Mouse (Mus musculus) heart, embryonic 12.5 days (tissue): ENCODE results near the gene Hdac6. TPM values are rescaled to one million over a fixed set of nuclear protein-coding genes. Genes with fewer than 3 reads are reported as not detected.

Experiments used
- ATAC-seq: fragments of 200-750 bp; cut with Nextera tagmentation; 2 replicates; pipeline ENCODE4 v1.8.0; 2017; ENCODE audit warnings: moderate TSS enrichment, moderate library complexity; ENCODE audit not compliant: insufficient number of reproducible peaks, low FRiP score
- H3K27ac ChIP-seq: fragments of 300-500 bp; sonication (generic); 2 replicates; pipeline ENCODE4 v1.5.1; 2016; ENCODE audit warnings: mild to moderate bottlenecking, moderate library complexity; ENCODE audit not compliant: poor library complexity, severe bottlenecking
- H3K27me3 ChIP-seq: fragments of 300-500 bp; sonication (generic); replicated peaks from 2 replicates; pipeline ENCODE4 v1.6.1; 2016; ENCODE audit warnings: mild to moderate bottlenecking, moderate library complexity
- H3K36me3 ChIP-seq: fragments of 300-500 bp; sonication (generic); 2 replicates; pipeline ENCODE4 v1.6.1; 2016; ENCODE audit warnings: mild to moderate bottlenecking, moderate library complexity
- H3K4me1 ChIP-seq: fragments of 300-500 bp; sonication (generic); replicated peaks from 2 replicates; pipeline ENCODE4 v1.6.1; 2016; ENCODE audit warnings: mild to moderate bottlenecking
- H3K4me2 ChIP-seq: fragments of 300-500 bp; sonication (generic); 2 replicates; pipeline ENCODE4 v1.6.1; 2016; ENCODE audit warnings: mild to moderate bottlenecking, moderate library complexity
- H3K4me3 ChIP-seq: fragments of 300-500 bp; sonication (generic); 2 replicates; pipeline ENCODE4 v1.5.1; 2016; ENCODE audit warnings: mild to moderate bottlenecking
- H3K9ac ChIP-seq: fragments of 300-500 bp; sonication (generic); 2 replicates; pipeline ENCODE4 v1.6.1; 2016; ENCODE audit warnings: mild to moderate bottlenecking, moderate library complexity
- H3K9me3 ChIP-seq: fragments of 300-500 bp; sonication (generic); replicated peaks from 2 replicates; pipeline ENCODE4 v1.6.1; 2016; ENCODE audit warnings: mild to moderate bottlenecking, moderate library complexity
- WGBS: fragments of 180-500 bp; shearing (Covaris S2); methylation state at CpG from one replicate; pipeline ENCODE4 v1.1.7; 2016; 5-methylcytosine and 5-hydroxymethylcytosine counted together
- polyA plus RNA-seq: library from polyadenylated mRNA; unstranded; fragments of >200 nt; fragmentation: Nextera tagmentation; extraction: Ambion mirVana; gene quantifications from 2 replicates; pipeline ENCODE4 v1.2.1, GENCODE M21; 2016

Gene Hdac6
- polyA plus RNA-seq, 1 experiment from 2014 or later, result 32.9 TPM

GRCm38 (mm10) chrX:7963829-7964626, 16.3 kb upstream of the Hdac6 start:
- Histone ChIP-seq H3K27ac (no peak overlapping the region), H3K4me3 (no peak overlapping the region), H3K36me3 (no peaks in the 10 kb centered on the region), H3K4me1 (no peaks in the 10 kb centered on the region), H3K9ac (no peak overlapping the region), H3K27me3 (no peaks in the 10 kb centered on the region), H3K9me3 (no peaks in the 10 kb centered on the region), H3K4me2 (no peak overlapping the region)
- 58% methylated on average over 7 of the region's 7 CpGs for WGBS
- ATAC-seq, result no peak

- no peak overlapping the region for H3K4me3 ChIP-seq
- WGBS, result 88% methylated on average over 9 of the region's 9 CpGs
- no peak overlapping the region for H3K9ac ChIP-seq
- H3K36me3 ChIP-seq, result no peaks in the 10 kb centered on the region
- H3K4me1 ChIP-seq, result no peaks in the 10 kb centered on the region
- H3K4me2 ChIP-seq, result no peak overlapping the region
- no peaks in the 10 kb centered on the region for H3K27me3 ChIP-seq
- H3K9me3 ChIP-seq, result no peaks in the 10 kb centered on the region
- no peak for ATAC-seq
- no peak overlapping the region for H3K27ac ChIP-seq
Observed at GRCm38 (mm10) chrX:7958868-7959267, 11.2 kb upstream of the Hdac6 start.

- Histone ChIP-seq H3K4me3 (no peak overlapping the region), H3K27me3 (no peaks in the 10 kb centered on the region), H3K9me3 (no peaks in the 10 kb centered on the region), H3K4me1 (peaks cover 5% of the 10 kb centered on the region; the same call in 1 of the 2 replicates), H3K36me3 (no peaks in the 10 kb centered on the region), H3K9ac (no peak overlapping the region), H3K27ac (no peak overlapping the region), H3K4me2 (no peak overlapping the region)
- WGBS, result 87% methylated on average over 7 of the region's 7 CpGs
- no peak for ATAC-seq
Observed at GRCm38 (mm10) chrX:7950091-7950490, 2.4 kb upstream of the Hdac6 start.

GRCm38 (mm10) chrX:7947900-7948492, 307 bp upstream of the Hdac6 start:
- H3K4me3 ChIP-seq, result peak overlapping the region; percentile 62
- ATAC-seq, result peak; percentile 98
- H3K4me1 ChIP-seq, result peaks cover 5% of the 10 kb centered on the region; the same call in 1 of the 2 replicates
- H3K27me3 ChIP-seq, result no peaks in the 10 kb centered on the region
- peak overlapping the region; percentile 44 for H3K27ac ChIP-seq
- no peaks in the 10 kb centered on the region for H3K9me3 ChIP-seq
- H3K9ac ChIP-seq, result peak overlapping the region; percentile 67
- no peaks in the 10 kb centered on the region; the same call in 1 of the 2 replicates for H3K36me3 ChIP-seq
- WGBS, result 9% methylated on average over 38 of the region's 38 CpGs
- H3K4me2 ChIP-seq, result peak overlapping the region; percentile 57

GRCm38 (mm10) chrX:7945618-7946017, 2.1 kb downstream of the Hdac6 start:
- Histone ChIP-seq H3K27me3 (no peaks in the 10 kb centered on the region), H3K4me2 (no peak overlapping the region), H3K9ac (no peak overlapping the region), H3K27ac (no peak overlapping the region), H3K4me1 (peaks cover 5% of the 10 kb centered on the region; the same call in 1 of the 2 replicates), H3K9me3 (no peaks in the 10 kb centered on the region), H3K36me3 (peaks cover 8% of the 10 kb centered on the region; the same call in 1 of the 2 replicates), H3K4me3 (no peak overlapping the region)
- ATAC-seq, result no peak
- 82% methylated on average over 8 of the region's 8 CpGs for WGBS

- no peaks in the 10 kb centered on the region for H3K4me1 ChIP-seq
- peaks cover 56% of the 10 kb centered on the region for H3K36me3 ChIP-seq
- no peak overlapping the region for H3K9ac ChIP-seq
- H3K9me3 ChIP-seq, result no peaks in the 10 kb centered on the region
- H3K4me2 ChIP-seq, result no peak overlapping the region
- 87% methylated on average over 6 of the region's 6 CpGs for WGBS
- H3K27ac ChIP-seq, result no peak overlapping the region
- no peak for ATAC-seq
- no peak overlapping the region for H3K4me3 ChIP-seq
- no peaks in the 10 kb centered on the region for H3K27me3 ChIP-seq
Observed at GRCm38 (mm10) chrX:7937667-7938066, 10.0 kb downstream of the Hdac6 start.

- no peak overlapping the region for H3K9ac ChIP-seq
- no peak overlapping the region for H3K4me3 ChIP-seq
- ATAC-seq, result no peak
- 48% methylated on average over 11 of the region's 11 CpGs for WGBS
- no peak overlapping the region for H3K27ac ChIP-seq
- peaks cover 59% of the 10 kb centered on the region for H3K36me3 ChIP-seq
- H3K9me3 ChIP-seq, result no peaks in the 10 kb centered on the region
- H3K4me2 ChIP-seq, result no peak overlapping the region
- no peaks in the 10 kb centered on the region for H3K27me3 ChIP-seq
- no peaks in the 10 kb centered on the region for H3K4me1 ChIP-seq
Observed at GRCm38 (mm10) chrX:7936874-7937273, 10.8 kb downstream of the Hdac6 start.

- Histone ChIP-seq H3K4me2 (peak within 1 kb of the TSS; percentile 34), H3K4me3 (no peak within 1 kb of the TSS), H3K36me3 (peaks cover 32% of the 10 kb centered on the region), H3K4me1 (no peaks in the 10 kb centered on the region), H3K9me3 (no peaks in the 10 kb centered on the region), H3K27me3 (peaks cover 52% of the 10 kb centered on the region), H3K27ac (no peak within 1 kb of the TSS), H3K9ac (no peak within 1 kb of the TSS)
- WGBS, result 17% methylated on average over 15 of the region's 19 CpGs
- ATAC-seq, result no peak
Observed at GRCm38 (mm10) chrX:7928270-7928790, 19.4 kb downstream of the Hdac6 start, which contains the start of gene Eras. Eras (minus strand) TSS chrX:7928607.

- H3K4me1 ChIP-seq, result peaks cover 4% of the 10 kb centered on the region; the same call in 1 of the 2 replicates
- WGBS, result 10% methylated on average over 10 of the region's 10 CpGs
- no peak for ATAC-seq
- peaks cover 65% of the 10 kb centered on the region for H3K27me3 ChIP-seq
- H3K27ac ChIP-seq, result no peak overlapping the region
- peaks cover 27% of the 10 kb centered on the region for H3K36me3 ChIP-seq
- H3K9ac ChIP-seq, result no peak overlapping the region
- no peak overlapping the region for H3K4me3 ChIP-seq
- H3K9me3 ChIP-seq, result no peaks in the 10 kb centered on the region
- peak overlapping the region; percentile 34 for H3K4me2 ChIP-seq
Observed at GRCm38 (mm10) chrX:7927116-7927515, 20.6 kb downstream of the Hdac6 start.

- no peak for ATAC-seq
- peaks cover 7% of the 10 kb centered on the region; the same call in 1 of the 2 replicates for H3K4me1 ChIP-seq
- peaks cover 19% of the 10 kb centered on the region for H3K36me3 ChIP-seq
- no peaks in the 10 kb centered on the region for H3K9me3 ChIP-seq
- peaks cover 73% of the 10 kb centered on the region for H3K27me3 ChIP-seq
- H3K9ac ChIP-seq, result no peak overlapping the region
- no peak overlapping the region for H3K4me2 ChIP-seq
- no peak overlapping the region for H3K27ac ChIP-seq
- no peak overlapping the region for H3K4me3 ChIP-seq
- WGBS, result 61% methylated on average over 6 of the region's 6 CpGs
Observed at GRCm38 (mm10) chrX:7926266-7926665, 21.4 kb downstream of the Hdac6 start.

GRCm38 (mm10) chrX:7922032-7922431, 25.7 kb downstream of the Hdac6 start:
- no peak for ATAC-seq
- Histone ChIP-seq H3K4me2 (peak overlapping the region; percentile 62), H3K4me1 (peaks cover 13% of the 10 kb centered on the region; the same call in 1 of the 2 replicates), H3K9ac (no peak overlapping the region), H3K4me3 (peak overlapping the region; percentile 37), H3K9me3 (0 out of 2 replicates have a peak, but pooled peaks cover 3% of the 10 kb centered on the region), H3K27ac (no peak overlapping the region), H3K27me3 (peaks cover 80% of the 10 kb centered on the region), H3K36me3 (no peaks in the 10 kb centered on the region)
- 10% methylated on average over 40 of the region's 48 CpGs for WGBS
